Mouse (Mus musculus) urinary bladder, adult 18-20 months (tissue): ENCODE results near the gene Stag1.
"Not testable (repeated sequence)": the region's sequence is repeated elsewhere in the genome, so short reads cannot be mapped to it uniquely, and the experiment has no call there.

Experiments used
- DNase-seq, 2 experiments: peaks; one replicate each; pipeline ENCODE4 v3.0.0; 2022; ENCODE audit warnings: low spot score in 2 of 2, mixed read lengths in 2 of 2

The Stag1 gene

GRCm38 (mm10) chr9:100682285-100682684, 84.7 kb downstream of the Stag1 start:
- no peak for DNase-seq

- DNase-seq: no peak
Measured at GRCm38 (mm10) chr9:100685769-100686487, 88.3 kb downstream of the Stag1 start.

- DNase-seq: no peak
Measured at GRCm38 (mm10) chr9:100689765-100690316, 92.2 kb downstream of the Stag1 start.

GRCm38 (mm10) chr9:100692239-100692638, 94.6 kb downstream of the Stag1 start:
- DNase-seq: no peak

- no peak for DNase-seq
Measured at GRCm38 (mm10) chr9:100696537-100696936, 98.9 kb downstream of the Stag1 start.

GRCm38 (mm10) chr9:100707644-100708043, 110.0 kb downstream of the Stag1 start:
- no peak for DNase-seq

- DNase-seq: no peak
Measured at GRCm38 (mm10) chr9:100711665-100712064, 114.1 kb downstream of the Stag1 start.

GRCm38 (mm10) chr9:100724832-100725231, 127.2 kb downstream of the Stag1 start:
- DNase-seq: not testable (repeated sequence)

- DNase-seq: no peak
Measured at GRCm38 (mm10) chr9:100731839-100732238, 134.2 kb downstream of the Stag1 start.

- DNase-seq: no peak
Measured at GRCm38 (mm10) chr9:100733907-100734440, 136.4 kb downstream of the Stag1 start.

GRCm38 (mm10) chr9:100735993-100736645, 138.5 kb downstream of the Stag1 start:
- DNase-seq: no peak

- DNase-seq: no peak
Measured at GRCm38 (mm10) chr9:100736646-100737031, 139.0 kb downstream of the Stag1 start.

GRCm38 (mm10) chr9:100777238-100777637, 179.6 kb downstream of the Stag1 start:
- DNase-seq: not testable (repeated sequence)

GRCm38 (mm10) chr9:100865984-100866383, 268.4 kb downstream of the Stag1 start:
- no peak for DNase-seq

GRCm38 (mm10) chr9:100869635-100870034, 272.0 kb downstream of the Stag1 start:
- no peak for DNase-seq

GRCm38 (mm10) chr9:100896111-100896510, 298.5 kb downstream of the Stag1 start:
- no peak for DNase-seq

- DNase-seq: no peak
Measured at GRCm38 (mm10) chr9:100898042-100898441, 300.4 kb downstream of the Stag1 start.

- no peak for DNase-seq
Measured at GRCm38 (mm10) chr9:100910352-100910751, 312.8 kb downstream of the Stag1 start.

- peak in 1 of 2 experiments; percentile 33 for DNase-seq
Measured at GRCm38 (mm10) chr9:100917111-100917510, 319.5 kb downstream of the Stag1 start.

- no peak for DNase-seq
Measured at GRCm38 (mm10) chr9:100926629-100927028, 329.0 kb downstream of the Stag1 start.

GRCm38 (mm10) chr9:100942042-100942441, 344.4 kb downstream of the Stag1 start:
- no peak for DNase-seq

GRCm38 (mm10) chr9:100944677-100945365, 347.2 kb downstream of the Stag1 start:
- no peak for DNase-seq
